Mouse (Mus musculus) splenic B cell, adult 2 months (primary cell): ENCODE data around the gene Ccnd3.
"Not testable (repeated sequence)": the region's sequence is repeated elsewhere in the genome, so short reads cannot be mapped to it uniquely, and the experiment has no call there.

Source experiments
- DNase-seq: peaks from one replicate; pipeline ENCODE4 v3.0.0-alpha.2; 2011; ENCODE audit warnings: low read depth, low spot score
- H3K27me3 ChIP-seq: 2 replicates; pipeline ENCODE4 v1.6.1; 2012; ENCODE audit warnings: mild to moderate bottlenecking, low read length, moderate library complexity, mixed read lengths; ENCODE audit not compliant: control insufficient read depth, poor library complexity, insufficient read depth, severe bottlenecking
- H3K36me3 ChIP-seq: 2 replicates; pipeline ENCODE4 v1.6.1; 2012; ENCODE audit warnings: mild to moderate bottlenecking, low read length, moderate library complexity, mixed read lengths; ENCODE audit not compliant: control insufficient read depth, poor library complexity, insufficient read depth, severe bottlenecking

Ccnd3 gene

GRCm38 (mm10) chr17:47610849-47611660 lies 106.2 kb downstream of the Ccnd3 start, which contains the start of the genes Bysl, Med20 and Gm20517:
Gene Bysl, minus strand, starts transcription at chr17:47611492.
Gene Med20, plus strand, starts transcription at chr17:47611582.
Gene Gm20517, plus strand, starts transcription at chr17:47611589.
- Histone ChIP-seq H3K27me3 (no peaks in the 10 kb centered on the region), H3K36me3 (peaks cover 6% of the 10 kb centered on the region)
- DNase-seq, result peak; percentile 98

DNA sequence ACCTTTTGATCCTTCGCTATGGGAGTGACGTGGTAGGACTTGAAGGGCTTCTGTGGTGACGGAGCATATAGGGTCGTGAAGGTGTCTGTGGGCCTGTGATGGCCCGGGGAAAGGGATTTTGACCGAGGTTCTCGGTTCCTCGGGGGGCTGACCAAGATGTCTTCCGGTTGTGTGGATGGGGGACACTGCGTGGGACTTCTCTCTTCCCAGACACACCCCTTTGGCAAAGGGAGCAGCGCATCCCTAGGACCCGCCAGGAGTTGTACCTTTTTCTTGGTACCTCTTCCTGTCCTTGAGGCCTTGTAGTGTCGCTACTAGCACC lies 106.8 kb downstream of the Ccnd3 start:
- H3K36me3 ChIP-seq, result peaks cover 6% of the 10 kb centered on the region
- DNase-seq, result no peak
- H3K27me3 ChIP-seq, result no peaks in the 10 kb centered on the region

GRCm38 (mm10) chr17:47614018-47614417 lies 109.2 kb downstream of the Ccnd3 start:
- no peaks in the 10 kb centered on the region for H3K27me3 ChIP-seq
- peak; percentile 68 for DNase-seq
- H3K36me3 ChIP-seq, result peaks cover 9% of the 10 kb centered on the region

GRCm38 (mm10) chr17:47616119-47616518 lies 111.3 kb downstream of the Ccnd3 start:
- DNase-seq, result no peak
- H3K36me3 ChIP-seq, result peaks cover 13% of the 10 kb centered on the region
- H3K27me3 ChIP-seq, result no peaks in the 10 kb centered on the region

DNA sequence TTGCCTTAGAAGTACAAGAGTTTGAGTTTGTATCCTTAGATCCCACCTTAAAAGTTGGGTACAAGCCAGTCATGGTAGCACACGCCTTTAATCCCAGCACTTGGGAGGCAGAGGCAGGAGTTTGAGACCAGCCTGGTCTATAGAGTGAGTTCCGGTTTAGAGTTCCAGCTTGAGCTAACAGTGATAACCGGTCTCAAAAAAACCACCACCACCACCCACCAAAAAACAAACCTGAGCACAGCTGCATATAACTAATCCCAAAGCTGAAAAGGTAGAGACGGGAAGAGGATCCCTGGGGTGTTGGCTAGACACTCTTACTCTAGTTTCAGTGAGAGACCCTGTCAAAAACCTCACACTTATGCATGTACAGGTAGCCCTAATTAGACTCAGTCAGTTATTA lies 111.8 kb downstream of the Ccnd3 start:
- H3K27me3 ChIP-seq, result no peaks in the 10 kb centered on the region
- no peak for DNase-seq

DNA sequence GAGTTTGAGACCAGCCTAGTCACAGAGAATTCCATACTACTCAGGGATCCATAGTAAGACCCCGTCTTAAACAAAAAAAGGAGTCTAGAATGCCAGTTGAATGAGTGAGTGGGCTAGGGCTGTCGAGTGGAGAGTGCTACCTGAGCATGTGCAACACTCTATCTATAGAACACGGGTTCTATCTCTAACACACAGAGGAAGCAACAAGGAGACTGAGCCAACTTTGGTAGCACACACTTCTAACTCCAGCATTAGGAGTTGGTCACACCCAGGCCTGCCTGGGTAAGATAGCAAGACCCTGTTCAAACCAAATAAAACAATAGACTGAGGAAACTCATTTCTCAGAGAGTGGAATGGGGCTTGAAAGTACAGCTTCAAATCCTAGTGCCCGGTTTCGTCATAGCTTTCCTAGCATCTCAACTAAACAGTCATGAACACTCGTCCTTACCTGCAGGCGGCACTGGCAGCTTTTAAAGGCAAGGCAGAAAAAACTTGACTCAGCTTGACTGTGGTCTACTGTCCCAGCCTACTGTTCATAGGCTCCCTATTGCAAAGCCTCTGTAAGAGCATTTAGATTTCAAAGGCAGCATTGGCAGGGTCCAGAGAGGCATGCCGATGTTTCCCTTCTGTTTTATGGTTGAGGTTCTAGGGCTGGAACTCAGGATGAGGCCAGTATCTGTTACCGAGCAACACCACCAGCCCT lies 112.9 kb downstream of the Ccnd3 start:
- peaks cover 14% of the 10 kb centered on the region for H3K36me3 ChIP-seq
- DNase-seq, result no peak

More for the DNA sequence above, 111.8 kb downstream of the Ccnd3 start:
- peaks cover 13% of the 10 kb centered on the region for H3K36me3 ChIP-seq

DNA sequence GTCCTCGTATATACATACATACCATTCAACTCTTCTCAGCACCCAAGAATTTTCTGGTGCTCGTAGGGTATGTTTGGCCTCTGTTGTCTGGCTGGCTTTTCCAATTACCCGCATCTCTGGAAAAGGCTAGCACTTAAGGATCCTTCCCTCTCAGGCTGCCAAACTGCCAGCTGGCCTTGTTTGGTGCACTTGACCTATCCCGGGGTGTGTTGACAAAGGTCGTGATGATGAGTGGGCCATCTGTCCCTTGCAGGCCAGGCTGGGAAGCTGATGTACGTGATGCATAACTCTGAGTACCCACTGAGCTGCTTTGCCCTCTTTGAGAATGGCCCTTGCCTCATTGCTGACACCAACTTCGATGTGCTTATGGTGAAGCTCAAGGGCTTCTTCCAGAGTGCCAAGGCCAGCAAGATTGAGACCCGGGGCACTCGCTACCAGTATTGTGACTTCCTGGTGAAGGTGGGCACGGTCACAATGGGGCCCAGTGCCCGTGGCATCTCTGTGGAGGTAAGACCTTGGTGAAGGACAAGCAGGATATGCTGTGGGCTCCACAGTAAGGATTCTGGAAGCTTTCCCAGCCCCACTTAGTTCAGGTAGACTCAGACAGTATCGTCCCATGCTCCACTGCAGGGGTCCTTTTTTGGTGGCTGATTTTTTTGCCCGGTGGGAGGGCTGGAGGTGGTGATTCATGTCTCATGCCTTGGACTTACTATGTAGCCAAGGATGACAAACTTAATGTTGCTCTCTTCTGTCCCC lies 113.9 kb downstream of the Ccnd3 start:
- Histone ChIP-seq H3K36me3 (peaks cover 21% of the 10 kb centered on the region), H3K27me3 (no peaks in the 10 kb centered on the region)
- DNase-seq, result no peak

More for the DNA sequence above, 112.9 kb downstream of the Ccnd3 start:
- H3K27me3 ChIP-seq, result no peaks in the 10 kb centered on the region

DNA sequence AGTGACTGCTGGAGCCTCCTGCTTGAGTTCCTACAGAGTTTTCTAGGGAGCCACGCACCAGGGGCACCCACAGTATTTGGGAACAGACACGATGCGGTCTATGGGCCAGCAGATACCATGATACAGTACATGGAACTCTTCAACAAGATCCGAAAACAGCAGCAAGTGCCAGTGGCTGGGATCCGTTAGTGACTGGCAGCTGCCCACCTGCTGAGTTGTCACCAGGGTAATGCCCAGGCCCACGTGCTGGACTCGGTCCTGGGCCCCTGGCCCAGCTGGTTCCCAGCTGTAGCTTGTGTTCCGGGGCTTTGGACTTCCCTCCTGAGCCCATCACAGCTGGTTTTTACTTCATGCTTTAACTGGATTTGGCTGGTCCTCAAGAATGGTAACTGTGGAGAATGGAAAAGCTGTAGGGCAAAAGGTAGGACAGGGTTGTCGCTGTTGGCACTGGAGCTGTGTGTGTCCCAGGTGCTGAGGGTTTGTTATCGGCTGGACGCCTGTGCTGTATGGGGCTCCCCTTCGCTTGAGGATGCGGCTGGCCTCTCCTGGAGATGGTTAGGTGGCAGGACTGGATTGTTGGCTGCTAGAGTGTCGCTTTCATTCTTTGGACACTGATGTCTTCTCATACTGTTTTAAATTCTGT lies 118.2 kb downstream of the Ccnd3 start:
- H3K27me3 ChIP-seq, result no peaks in the 10 kb centered on the region
- DNase-seq, result no peak
- peaks cover 14% of the 10 kb centered on the region; the same call in 1 of the 2 replicates for H3K36me3 ChIP-seq

GRCm38 (mm10) chr17:47624572-47624971 lies 119.7 kb downstream of the Ccnd3 start:
- not testable (repeated sequence) for H3K27me3 ChIP-seq, DNase-seq
- peaks cover 14% of the 10 kb centered on the region; the same call in 1 of the 2 replicates for H3K36me3 ChIP-seq

DNA sequence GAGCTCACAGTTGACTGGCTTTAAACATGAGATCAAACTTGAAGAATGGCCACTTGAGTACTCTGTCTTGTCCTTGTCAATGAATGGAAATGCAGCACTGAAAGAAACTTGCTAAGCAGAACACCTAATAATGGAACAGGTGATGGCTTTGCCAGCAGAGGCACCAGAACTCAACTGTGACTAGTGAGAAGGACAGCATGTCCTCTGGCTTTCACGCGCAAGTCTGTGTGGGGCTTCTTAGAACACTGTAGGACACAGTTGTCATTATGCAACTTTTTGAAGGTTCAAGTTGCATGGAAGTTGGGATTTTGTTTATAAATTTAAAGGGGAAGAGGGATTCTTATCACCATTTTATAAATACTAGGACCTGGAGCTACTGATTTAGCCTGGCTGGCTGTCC lies 120.2 kb downstream of the Ccnd3 start:
- no peak for DNase-seq
- Histone ChIP-seq H3K36me3 (peaks cover 10% of the 10 kb centered on the region; the same call in 1 of the 2 replicates), H3K27me3 (no peaks in the 10 kb centered on the region)

DNA sequence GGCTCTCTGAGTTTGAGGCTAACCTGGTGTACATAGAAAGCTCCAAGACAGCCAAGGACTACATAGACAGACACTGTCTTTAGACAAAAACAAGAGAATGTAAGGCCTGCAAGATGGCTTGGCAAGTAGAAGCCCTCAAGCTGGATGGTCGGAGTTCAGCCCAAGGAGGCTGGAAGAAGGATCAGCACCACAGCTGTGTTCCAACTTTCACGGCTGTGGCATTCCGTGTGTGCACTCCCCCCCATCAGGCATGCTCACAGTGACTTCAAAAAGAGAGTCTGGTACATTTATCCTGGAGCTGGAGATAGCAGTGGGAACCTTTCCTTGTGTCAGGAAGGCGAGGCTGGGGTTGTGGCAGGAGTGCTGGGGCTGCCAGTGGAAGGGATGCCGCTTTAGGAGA lies 121.2 kb downstream of the Ccnd3 start:
- peaks cover 10% of the 10 kb centered on the region; the same call in 1 of the 2 replicates for H3K36me3 ChIP-seq
- DNase-seq, result no peak

GRCm38 (mm10) chr17:47627791-47628190 lies 122.9 kb downstream of the Ccnd3 start:
- H3K36me3 ChIP-seq, result peaks cover 9% of the 10 kb centered on the region; the same call in 1 of the 2 replicates
- DNase-seq, result no peak
- no peaks in the 10 kb centered on the region for H3K27me3 ChIP-seq

More for the DNA sequence above, 121.2 kb downstream of the Ccnd3 start:
- H3K27me3 ChIP-seq, result no peaks in the 10 kb centered on the region

DNA sequence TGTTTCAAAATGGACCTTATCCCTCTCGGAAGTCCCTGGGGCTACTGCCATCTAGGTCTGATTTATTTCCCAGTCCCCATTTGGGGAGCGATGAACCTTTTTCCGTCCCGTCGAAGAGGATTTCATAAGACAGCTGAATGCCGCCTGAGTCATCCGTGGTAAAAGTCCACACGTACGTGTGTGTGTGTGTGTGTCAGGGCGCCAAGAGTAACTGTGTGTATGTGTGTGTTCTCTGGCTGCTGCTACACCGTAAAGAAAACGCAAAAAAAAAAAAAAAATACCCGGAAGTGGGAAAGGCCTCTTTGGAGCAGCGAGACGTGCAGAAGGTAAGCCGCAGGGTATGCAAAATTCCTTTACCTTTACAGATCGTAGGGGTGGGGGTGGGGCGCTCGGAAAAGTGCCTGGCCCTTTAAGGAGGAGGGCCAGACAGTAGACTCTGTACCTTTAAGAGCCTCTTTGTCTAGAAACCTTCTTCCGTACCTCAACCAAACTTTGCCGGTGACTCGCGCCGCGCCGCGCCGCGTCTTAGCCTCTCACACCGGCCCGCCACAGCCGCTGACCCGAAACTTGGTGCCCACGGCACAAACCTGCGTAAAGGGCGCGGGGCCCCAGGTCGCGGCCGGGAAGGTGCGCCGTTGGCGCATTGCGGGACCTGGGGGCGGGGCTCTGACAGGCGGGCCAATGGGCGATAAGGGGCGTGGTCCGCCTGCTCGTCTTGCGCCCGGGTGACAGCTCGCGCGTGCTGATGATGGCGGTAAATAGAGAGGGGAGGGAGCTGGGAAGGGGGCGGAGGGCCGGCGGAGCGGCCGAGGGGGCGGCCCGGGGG lies 124.2 kb downstream of the Ccnd3 start:
- H3K27me3 ChIP-seq, result no peaks in the 10 kb centered on the region
- DNase-seq, result peak; percentile 95
- 0 out of 2 replicates have a peak, but pooled peaks cover 3% of the 10 kb centered on the region for H3K36me3 ChIP-seq
